Mouse (Mus musculus): ENCODE results near the gene Epn1.
A peak's percentile ranks its signal among the peaks of the same experiment; 100 is the strongest.

The Epn1 gene

DNA sequence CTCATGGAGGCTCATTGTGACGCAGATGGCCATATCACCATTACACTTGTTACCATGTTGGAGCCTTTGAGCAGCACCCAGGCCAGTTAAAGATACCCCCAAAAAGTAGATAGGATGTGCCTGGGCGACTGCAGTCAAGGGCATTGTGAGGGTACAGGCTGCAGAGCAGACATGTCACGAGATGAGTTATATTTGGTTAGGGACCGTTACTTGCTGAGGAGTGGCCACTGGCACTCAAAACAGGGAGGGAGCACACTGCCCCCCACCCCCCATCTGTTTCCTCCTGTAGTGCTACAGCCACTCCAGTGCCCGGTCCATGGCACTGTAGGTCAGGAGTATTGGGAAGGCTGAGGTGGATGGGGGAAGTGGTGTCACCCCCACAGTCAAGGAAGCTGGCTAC, 18.7 kb downstream of the Epn1 start:
- DNase-seq: no peak

DNA sequence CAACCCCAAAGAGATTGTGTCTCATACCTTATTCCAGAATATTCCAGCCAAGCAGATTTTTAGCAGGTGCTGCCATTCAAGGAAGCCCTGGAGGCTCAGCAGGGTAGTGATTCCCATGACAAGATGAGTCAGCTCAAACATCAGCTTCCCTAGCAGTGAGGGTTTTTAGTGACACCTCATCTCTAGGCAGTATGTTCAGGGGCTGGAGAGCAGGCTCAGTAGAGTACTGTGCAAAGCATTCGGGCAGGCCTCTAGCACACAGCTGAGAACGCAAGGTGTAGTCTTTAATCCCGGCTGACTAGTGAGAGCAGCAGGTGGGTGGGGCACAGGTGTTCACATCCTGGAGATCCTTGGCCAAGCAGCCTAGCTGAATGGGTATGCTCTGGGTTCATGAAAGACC, 19.8 kb downstream of the Epn1 start:
- no peak for DNase-seq

DNA sequence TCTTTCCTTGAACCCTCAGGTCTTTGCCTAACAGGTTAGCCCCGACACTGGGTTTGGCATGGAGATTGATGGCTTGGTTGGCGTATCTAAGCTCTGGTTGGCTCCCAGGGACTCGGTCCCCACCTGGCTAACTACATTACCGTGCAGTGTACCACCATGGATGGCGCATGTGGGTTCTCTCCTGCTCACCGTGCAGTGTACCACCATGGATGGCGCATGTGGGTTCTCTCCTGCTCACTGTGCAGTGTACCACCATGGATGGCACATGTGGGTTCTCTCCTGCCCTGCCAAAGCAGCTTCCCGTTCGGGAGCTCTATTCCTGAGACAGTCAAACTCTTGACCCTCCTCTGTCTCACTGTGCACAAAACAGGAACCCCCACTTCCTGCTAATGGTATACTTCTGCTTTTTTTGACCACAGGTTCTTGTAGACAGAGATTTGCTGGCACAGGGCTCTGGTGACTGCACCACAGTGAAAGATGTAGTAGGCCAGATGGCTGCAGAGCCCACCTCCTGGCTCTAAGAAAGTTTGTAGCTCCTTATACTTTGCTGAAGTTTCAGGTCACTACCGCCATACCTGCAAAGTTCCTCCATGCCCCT, 21.1 kb downstream of the Epn1 start:
- DNase-seq: peak; percentile 68

DNA sequence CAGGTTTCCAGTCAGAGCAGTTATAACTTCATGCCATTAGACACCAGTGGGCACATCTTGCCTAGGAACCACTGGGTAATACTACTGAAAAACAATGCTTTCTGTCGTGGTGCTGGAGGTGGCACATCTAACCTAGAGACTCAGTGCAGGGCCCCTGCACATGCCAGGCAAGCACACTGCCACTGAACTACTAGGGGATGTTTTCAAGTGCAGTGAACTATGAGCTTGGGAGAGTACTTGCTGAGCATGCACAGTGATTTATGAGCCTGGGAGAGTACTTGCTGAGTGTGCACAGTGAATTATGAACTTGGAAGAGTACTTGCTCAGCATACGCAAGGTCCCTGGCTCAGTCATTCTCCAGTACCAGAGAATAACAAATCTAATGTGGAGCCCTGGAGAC, 22.5 kb downstream of the Epn1 start:
- no peak for DNase-seq

DNA sequence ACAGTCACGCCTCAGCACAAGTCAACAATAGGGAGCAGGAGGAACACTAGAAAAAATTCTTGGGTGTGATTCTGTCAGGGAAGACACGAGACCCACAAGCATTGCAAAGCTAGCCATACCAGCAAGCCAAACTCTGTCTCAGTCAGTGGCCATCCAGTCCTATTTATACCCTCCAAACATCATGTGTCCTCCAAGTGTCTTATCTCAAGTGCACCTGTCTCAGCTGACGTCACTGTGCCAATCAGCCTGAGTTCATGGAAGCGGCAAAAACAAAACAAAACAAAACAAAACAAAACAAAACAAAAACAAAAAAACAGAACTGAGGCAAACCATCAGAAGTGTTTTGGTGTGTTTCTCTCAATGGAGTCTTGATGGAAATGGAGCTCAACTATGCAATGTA, 28.2 kb downstream of the Epn1 start:
- no peak for DNase-seq

DNA sequence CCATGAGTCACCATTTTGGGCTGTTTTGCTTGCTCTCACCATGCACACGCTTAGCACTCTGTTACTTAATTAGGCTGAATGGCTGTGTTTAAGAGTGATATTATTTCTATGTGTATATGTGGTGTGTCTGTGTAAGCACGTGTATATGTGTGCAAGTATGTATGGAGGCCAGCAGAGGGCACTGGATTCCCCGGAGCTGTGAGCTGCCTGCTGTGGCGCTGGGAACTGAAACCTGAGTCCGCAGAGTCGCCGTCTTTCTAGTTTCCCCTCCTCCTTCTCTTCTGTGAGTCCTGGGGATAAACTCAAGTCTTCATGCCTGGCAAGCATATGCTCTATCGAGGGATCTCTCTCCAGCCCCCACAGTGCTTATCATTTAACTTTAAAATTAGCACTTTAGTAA, 29.3 kb downstream of the Epn1 start:
- DNase-seq: no peak

DNA sequence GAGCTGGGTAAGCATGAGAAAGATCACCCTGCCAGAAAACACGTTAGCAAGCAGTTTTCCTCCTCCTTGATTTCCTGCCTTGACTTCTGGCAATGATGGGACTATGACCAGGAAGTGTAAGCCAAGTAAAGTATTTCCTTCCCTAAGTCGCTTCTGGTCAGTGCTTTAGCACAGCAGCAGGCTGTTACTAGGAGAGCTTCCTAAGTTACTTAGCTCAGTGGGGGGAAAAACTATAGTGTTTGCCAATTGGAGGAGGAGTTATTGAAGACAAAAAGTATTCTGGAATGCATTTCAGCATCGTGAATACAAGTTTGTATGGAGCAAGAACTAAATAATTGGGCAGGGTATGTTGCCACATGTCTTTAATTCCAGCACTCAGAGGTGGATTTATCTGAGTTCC, 32.7 kb downstream of the Epn1 start:
- no peak for DNase-seq

DNA sequence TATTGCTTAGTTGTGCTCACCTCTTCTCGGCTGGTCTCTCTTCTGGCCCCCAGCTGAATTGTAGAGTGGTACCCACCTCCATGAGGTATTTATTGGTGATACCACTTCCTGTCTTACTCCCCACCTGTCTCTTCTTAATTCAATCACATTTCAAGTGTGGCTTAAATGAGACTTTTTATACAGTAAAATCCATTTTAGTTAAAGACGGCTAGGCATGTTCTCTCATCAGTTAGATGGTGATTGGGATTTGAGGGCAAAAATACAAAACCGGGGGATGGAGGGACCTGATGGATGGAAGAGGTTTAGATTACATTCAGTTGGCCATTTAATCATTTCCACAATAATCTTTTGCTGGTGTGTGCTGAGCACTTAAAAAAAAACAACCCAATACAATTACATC, 36.8 kb downstream of the Epn1 start, which contains the start of gene Rfpl4:
TSS of gene Rfpl4 (minus strand) at position 101 of the 400 bp plus-strand sequence.
- DNase-seq: no peak

DNA sequence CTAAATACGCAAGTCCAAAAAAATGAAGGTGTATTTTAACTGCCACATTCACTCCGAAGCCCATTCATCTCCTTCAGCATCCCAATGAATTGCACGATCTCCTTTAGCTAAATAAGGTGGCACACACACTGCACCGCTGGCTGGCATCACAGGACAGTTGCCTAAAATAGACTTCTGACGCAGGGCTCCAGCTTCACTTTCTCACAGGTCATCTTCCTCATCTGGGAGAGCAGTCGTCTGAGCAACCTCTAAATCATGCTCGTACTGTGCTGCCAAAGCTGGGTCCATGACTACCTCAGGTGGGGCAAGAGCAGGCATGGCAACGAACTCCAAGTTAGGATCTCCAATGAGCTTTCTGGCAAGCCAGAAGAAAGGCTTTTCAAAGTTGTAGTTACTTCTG, 45.0 kb downstream of the Epn1 start:
- no peak for DNase-seq

DNA sequence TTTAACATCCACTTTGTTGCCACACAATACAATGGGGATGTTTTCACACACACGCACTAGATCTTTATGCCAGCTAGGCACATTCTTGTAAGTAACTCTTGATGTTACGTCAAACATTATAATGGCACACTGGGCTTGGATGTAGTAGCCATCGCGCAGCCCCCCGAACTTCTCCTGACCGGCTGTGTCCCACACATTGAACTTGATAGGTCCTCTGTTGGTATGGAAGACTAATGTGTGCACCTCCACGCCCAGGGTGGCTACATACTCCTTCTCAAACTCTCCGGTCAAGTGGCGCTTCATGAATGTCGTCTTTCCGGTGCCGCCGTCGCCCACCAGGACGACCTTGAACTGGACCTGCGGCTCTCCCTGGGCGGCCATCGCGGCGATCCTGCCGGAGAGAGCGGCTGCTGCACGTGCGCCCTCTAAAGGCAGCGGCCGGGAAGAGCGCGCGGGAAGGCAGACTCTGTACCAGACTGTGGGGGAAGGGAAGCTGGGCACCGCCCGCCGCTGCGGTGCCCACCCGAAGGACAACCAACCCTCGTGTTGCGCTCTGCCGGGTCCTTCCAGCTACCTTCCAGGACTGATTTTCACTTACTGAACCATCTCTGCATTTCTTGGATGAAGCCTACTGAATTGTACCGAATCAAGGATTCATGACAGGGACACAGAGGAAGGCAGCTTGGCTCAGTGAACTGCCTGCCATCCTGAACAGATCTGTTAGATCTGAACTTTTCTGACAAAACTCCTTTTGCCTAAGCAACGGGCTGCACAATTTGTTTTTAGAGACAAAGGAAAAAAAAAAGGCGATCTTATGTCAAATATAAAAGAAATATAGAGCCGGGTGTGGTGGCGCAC, 45.7 kb downstream of the Epn1 start, which contains the start of gene Rasl2-9:
TSS of gene Rasl2-9 (minus strand) at position 402 of the 858 bp plus-strand sequence.
- DNase-seq: peak; percentile 80
